Mouse (Mus musculus) cortical plate, adult 2 months (tissue): Measurements from ENCODE around the gene Tnrc6a.

ENCODE experiments used
- CTCF ChIP-seq: fragments of 200-500 bp; IDR thresholded peaks from 2 replicates; pipeline ENCODE4 v1.5.1; 2011; ENCODE audit warnings: mild to moderate bottlenecking, control low read depth, low read length; ENCODE audit not compliant: insufficient read depth; ENCODE audit errors: extremely low read depth
- POLR2A ChIP-seq: fragments of 200-500 bp; IDR thresholded peaks from 2 replicates; pipeline ENCODE4 v1.6.1; 2011; ENCODE audit warnings: mild to moderate bottlenecking, low read length, control low read depth; ENCODE audit not compliant: insufficient read depth; ENCODE audit errors: extremely low read depth

GRCm38 (mm10) chr7:123186463-123186862 is 62.8 kb downstream of the Tnrc6a start:
- TF ChIP-seq POLR2A: no peak
- TF ChIP-seq CTCF: no peak
